Mouse (Mus musculus) T-helper 17 cell (primary cell): Measurements from ENCODE around the gene Cnfn.

Source experiments
- in situ Hi-C, 2 experiments: fragments of 300-600 bp; cut with MboI, MseI; formaldehyde crosslinking; loops; 1 replicate in 1 of 2; 2 replicates in 1 of 2; pipeline ENCODE4 v1.15.1; 2025; ENCODE audit warnings: high pct_unique_total_duplicates in 2 of 2

The Cnfn gene

GRCm38 (mm10) chr7:25391856-25392453 lies 22.4 kb upstream of the Cnfn start:
- in situ Hi-C loops, result loop anchor here (5.0 to 25.0 kb wide), 3 partner anchors 75 to 1795 kb away; partner anchors contain the start of genes BC024978 (in 1 of the 2), Gm21983 (in 1 of the 2), Megf8 (in 1 of the 2) and Mia (in 1 of the 2)

- in situ Hi-C loops, result loop anchor here (5.0 to 25.0 kb wide), 3 partner anchors 74 to 1796 kb away; partner anchors contain the start of genes BC024978 (in 1 of the 2), Gm21983 (in 1 of the 2), Megf8 (in 1 of the 2) and Mia (in 1 of the 2)
Measured at GRCm38 (mm10) chr7:25390986-25391385, 21.5 kb upstream of the Cnfn start.

DNA sequence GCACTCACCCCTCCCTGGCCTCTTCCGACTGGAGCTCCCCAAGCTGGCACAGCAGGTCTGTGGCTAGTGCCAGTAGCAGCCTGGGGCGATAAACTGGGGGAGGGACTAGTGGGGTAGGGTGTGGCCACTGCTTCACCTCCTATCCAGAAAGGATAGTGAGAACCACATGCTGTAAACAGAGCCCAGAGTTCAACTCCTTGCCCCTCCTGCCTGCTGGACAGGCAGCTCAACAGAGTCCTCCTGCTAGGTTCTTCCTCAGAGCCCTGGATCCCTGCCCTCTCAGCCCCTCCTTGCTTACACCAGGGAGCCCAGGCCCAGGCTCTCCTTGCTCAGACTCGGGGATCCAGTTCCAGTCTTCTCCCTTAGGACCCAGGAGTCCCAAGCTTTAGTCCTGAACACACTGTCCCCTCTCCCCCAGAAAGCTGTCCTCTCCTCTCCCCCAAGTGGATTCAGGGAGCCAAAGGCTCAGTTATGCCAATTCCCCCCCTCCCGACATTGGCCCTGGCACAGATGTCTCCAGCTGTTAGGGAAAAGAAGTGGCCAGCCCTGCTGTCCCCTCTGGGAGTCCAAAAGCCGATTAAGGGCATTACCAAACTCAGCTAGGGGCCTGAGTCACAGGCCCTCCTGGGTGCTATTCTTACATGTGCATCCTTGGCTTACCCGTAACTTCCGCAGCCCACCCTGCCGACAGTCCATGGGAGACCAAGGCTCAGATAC lies 20.7 kb upstream of the Cnfn start:
- in situ Hi-C loops, result loop anchor here (5.0 to 25.0 kb wide), 3 partner anchors 73 to 1797 kb away; partner anchors contain the start of genes BC024978 (in 1 of the 2), Gm21983 (in 1 of the 2), Megf8 (in 1 of the 2) and Mia (in 1 of the 2)

- in situ Hi-C loops, result loop anchor here in 1 of 2 experiments (25.0 kb wide), 2 partner anchors 1302 to 1798 kb away; partner anchors contain the start of genes BC024978, Gm21983, Mia and Rab4b
Measured at GRCm38 (mm10) chr7:25388916-25389315, 19.4 kb upstream of the Cnfn start.

DNA sequence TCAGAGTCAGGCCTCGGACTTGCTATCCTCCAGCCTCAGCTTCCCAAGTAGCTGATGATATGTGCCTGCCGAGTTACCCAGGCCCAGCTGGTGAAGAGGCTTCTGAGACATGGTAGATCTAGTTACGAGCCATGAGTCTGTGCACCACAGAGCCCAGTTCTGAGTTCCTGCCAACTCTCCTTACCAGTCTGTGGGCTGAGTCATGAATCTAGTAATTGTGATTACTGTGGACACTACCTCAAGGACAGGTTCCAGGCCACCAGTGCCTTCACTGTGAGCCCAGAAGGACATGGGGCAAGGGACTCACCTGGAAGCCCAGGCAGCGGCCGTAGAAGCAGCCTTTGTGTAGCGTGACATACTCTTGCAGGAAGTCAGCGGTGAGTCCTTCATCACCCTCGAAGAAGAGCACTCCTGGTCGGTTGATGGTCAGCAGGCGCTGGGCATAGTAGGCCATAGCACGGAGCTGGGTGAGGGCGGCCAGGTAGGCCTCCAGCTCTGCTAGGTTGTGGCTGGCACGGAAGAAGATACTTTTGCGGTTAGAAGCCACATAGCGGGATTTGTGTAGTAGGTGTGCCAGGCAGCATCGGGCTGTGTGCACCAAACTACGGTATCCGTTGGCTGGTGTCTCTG lies 18.4 kb upstream of the Cnfn start:
- in situ Hi-C loops, result loop anchor here in 1 of 2 experiments (25.0 kb wide), 2 partner anchors 1301 to 1799 kb away; partner anchors contain the start of genes BC024978, Gm21983, Mia and Rab4b

DNA sequence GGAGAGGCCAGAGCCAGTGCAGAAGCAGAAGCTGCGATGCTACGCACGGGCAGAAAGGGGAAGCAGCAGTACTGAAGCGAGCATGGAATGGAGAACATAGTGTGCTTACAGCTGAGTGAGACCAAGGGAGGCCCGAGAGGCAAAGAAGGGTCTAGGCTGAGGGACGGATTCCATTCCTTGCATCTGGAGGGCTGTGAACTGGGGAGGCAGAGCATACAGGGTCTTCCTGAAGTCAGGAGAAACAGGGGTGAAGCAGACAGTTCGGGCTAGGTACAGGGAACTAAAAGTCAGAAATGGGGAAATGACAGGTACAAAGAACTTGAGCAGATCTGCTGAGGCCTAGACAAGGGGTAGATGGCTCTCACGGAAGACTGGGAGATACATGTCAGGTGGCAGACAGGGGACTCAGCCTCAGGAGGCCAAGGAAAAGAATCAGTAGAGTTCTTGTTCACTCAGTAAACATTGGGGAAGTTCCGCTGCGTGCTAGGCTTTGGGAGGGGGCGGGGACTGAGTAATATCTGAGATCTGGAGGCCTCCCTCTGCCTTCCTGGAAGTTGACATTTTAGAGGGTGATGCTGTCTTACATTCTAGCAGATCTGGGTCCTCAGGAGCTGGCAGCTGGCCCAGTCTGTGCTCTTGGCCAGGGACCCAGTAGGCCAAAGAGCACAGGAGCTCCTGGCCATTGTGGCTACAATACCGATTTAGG lies 16.5 kb upstream of the Cnfn start:
- in situ Hi-C loops, result loop anchor here in 1 of 2 experiments (25.0 kb wide), 2 partner anchors 1299 to 1801 kb away; partner anchors contain the start of genes BC024978, Gm21983, Mia and Rab4b

DNA sequence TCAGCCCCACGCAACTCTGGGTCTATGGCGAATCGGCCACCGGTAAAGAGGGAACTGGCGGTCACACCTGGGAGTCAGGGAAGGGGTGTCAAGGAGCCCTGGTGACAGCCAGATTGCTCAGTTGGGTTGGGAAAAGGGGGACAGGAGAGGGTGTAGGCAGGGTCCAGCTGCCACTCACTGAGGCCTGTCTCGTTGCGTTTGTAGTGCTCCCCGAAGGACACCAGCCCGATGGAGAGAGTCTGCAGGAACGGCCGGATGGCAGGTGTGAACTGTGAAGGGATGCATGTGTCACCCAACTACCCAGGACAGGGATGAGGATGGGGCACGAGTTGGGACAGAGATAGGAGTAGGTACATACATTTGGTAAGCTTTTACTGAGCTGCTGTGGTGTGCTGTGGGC lies 15.7 kb upstream of the Cnfn start:
- in situ Hi-C loops, result loop anchor here in 1 of 2 experiments (25.0 kb wide), 2 partner anchors 1298 to 1802 kb away; partner anchors contain the start of genes BC024978, Gm21983, Mia and Rab4b

- in situ Hi-C loops, result loop anchor here in 1 of 2 experiments (25.0 kb wide), 2 partner anchors 1298 to 1802 kb away; partner anchors contain the start of genes BC024978, Gm21983, Mia and Rab4b
Measured at GRCm38 (mm10) chr7:25384818-25385217, 15.3 kb upstream of the Cnfn start.

DNA sequence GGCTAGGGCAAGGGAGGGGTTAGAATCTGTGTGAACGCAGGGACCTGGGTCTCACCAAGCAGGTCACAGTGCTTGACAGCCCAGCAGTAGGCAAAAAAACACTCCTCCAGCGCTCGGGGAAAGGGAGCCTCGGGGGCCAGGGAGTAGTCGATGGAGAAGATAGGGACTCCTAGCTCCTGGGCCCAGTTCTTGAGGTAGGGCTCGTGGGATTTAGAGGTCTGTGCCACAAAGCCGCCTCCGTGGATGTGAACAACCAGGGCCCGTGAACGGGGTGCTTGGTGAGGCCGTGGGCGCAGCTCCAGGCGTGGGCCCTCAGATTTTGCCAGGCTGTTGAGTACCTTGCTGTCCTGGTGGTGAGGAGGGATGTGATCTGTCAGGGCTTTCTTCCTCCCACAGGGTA lies 14.8 kb upstream of the Cnfn start:
- in situ Hi-C loops, result loop anchor here in 1 of 2 experiments (25.0 kb wide), 2 partner anchors 1297 to 1803 kb away; partner anchors contain the start of genes BC024978, Gm21983, Mia and Rab4b

GRCm38 (mm10) chr7:25383891-25384290 lies 14.4 kb upstream of the Cnfn start:
- in situ Hi-C loops, result loop anchor here in 1 of 2 experiments (25.0 kb wide), 2 partner anchors 1297 to 1803 kb away; partner anchors contain the start of genes BC024978, Gm21983, Mia and Rab4b

DNA sequence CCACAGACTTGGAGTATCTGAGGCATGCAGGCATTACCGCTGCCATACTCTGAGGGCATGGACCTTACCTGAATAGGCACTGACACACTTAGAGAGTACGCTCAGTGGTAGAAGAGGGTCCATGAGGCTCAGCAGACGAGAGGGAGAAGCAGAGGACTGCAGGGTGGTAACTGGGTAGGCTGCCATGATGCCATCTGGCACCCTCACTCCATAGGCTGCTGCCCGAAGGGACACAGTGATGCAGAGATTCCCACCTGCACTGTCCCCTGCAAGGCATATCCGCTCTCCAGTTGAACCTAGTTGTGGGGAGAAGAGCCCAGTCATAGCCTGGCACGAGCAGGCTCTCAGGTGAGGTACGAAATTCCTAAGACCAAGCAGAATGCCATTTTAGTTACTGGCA lies 13.9 kb upstream of the Cnfn start:
- in situ Hi-C loops, result loop anchor here in 1 of 2 experiments (25.0 kb wide), 2 partner anchors 1296 to 1804 kb away; partner anchors contain the start of genes BC024978, Gm21983, Mia and Rab4b

GRCm38 (mm10) chr7:25382541-25382940 lies 13.0 kb upstream of the Cnfn start:
- in situ Hi-C loops, result loop anchor here in 1 of 2 experiments (25.0 kb wide), 2 partner anchors 1295 to 1805 kb away; partner anchors contain the start of genes BC024978, Gm21983, Mia and Rab4b

- in situ Hi-C loops, result loop anchor here in 1 of 2 experiments (25.0 kb wide), 2 partner anchors 1294 to 1806 kb away; partner anchors contain the start of genes BC024978, Gm21983, Mia and Rab4b
Measured at GRCm38 (mm10) chr7:25381284-25381680, 11.8 kb upstream of the Cnfn start.

- in situ Hi-C loops, result loop anchor here in 1 of 2 experiments (25.0 kb wide), 2 partner anchors 1293 to 1807 kb away; partner anchors contain the start of genes BC024978, Gm21983, Mia and Rab4b
Measured at GRCm38 (mm10) chr7:25380392-25381283, 11.1 kb upstream of the Cnfn start.

DNA sequence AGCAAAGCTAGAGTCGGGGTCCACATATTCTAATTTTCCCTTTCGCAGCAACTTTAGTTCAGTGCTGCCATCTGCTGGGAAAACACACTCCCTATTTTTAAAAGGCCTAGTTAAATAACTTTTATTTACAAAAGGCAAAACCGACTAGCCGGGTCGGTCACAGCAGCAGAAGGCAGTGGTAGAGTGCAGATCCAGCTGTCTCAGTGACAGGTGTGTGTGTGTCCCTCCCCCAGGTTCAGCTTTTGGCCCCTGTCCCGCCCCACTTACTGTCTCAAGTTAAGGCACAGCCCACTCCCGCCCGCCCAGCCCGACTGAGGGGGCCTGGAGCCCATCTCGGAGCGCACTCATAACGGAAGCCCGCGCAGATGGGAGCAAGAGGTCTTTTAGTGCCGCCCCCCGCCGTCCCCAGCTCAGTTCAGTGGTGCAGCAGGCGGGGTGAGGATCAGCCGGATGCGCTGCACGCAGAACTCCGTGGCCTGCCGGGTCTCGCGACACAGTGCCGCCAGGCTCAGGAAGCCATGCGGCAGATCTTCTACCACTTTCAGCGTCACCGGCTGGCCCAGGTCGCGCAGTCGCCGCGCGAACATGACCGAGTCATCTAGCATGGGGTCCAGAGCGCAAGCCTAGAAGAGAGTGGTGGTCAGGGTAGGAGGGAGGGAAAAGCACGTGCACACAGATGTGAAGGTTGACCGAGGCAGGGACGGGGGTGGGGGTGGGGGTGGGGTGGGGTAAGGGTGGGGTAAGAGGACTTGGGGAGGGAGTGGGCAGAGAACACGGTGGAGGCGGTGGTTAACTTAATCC lies 10.2 kb upstream of the Cnfn start:
- in situ Hi-C loops, result loop anchor here in 1 of 2 experiments (25.0 kb wide), 2 partner anchors 1292 to 1808 kb away; partner anchors contain the start of genes BC024978, Gm21983, Mia and Rab4b

- in situ Hi-C loops, result loop anchor here in 1 of 2 experiments (25.0 kb wide), 2 partner anchors 1291 to 1809 kb away; partner anchors contain the start of genes BC024978, Gm21983, Mia and Rab4b
Measured at GRCm38 (mm10) chr7:25378181-25379100, 8.9 kb upstream of the Cnfn start.
